Mouse (Mus musculus) heart, postnatal 25 days (tissue): Measurements from ENCODE around the gene Adam3. TPM values are rescaled to one million over a fixed set of nuclear protein-coding genes. Genes with fewer than 3 reads are reported as not detected.

Experiments
- DNase-seq: peaks from one replicate; pipeline ENCODE4 v3.0.0; 2022; ENCODE audit warnings: low spot score
- intact Hi-C: fragments of 180-260 bp; cut with DNase I; formaldehyde crosslinking; loops from one replicate; pipeline ENCODE4 v1.15.1; 2025
- total RNA-seq, 2 experiments: library from RNA; stranded (reverse); gene quantifications; 2 replicates each; pipeline ENCODE4 v1.2.3; 2021

The Adam3 gene
- total RNA-seq: not detected

GRCm38 (mm10) chr8:24725630-24726029 lies at the start of gene Adam3:
Adam3 (minus strand) TSS chr8:24725852.
- DNase-seq: no peak
- intact Hi-C loops: no loop called here

GRCm38 (mm10) chr8:24724886-24725626 lies 596 bp downstream of the Adam3 start:
- no peak for DNase-seq

More at GRCm38 (mm10) chr8:24724886-24725626, 596 bp downstream of the Adam3 start:
- intact Hi-C loops: no loop called here

Other genes with a start within 250 kb of the Adam3 start
- gene Adam5, start 98.5 kb upstream of the Adam3 start, total RNA-seq: under 1 TPM in 1 of 2 experiments, not detected in 1; 0.18 TPM